Mouse (Mus musculus) olfactory bulb, adult 2 months (tissue): ENCODE measurements around the gene Gse1. TPM values are rescaled to one million over a fixed set of nuclear protein-coding genes. Genes with fewer than 3 reads are reported as not detected.

Experiments used
- H3K27ac ChIP-seq: fragments of 200-500 bp; 2 replicates; pipeline ENCODE4 v1.5.1; 2012; ENCODE audit warnings: low read depth, low read length; ENCODE audit not compliant: insufficient read depth
- H3K4me1 ChIP-seq: fragments of 200-500 bp; 2 replicates; pipeline ENCODE4 v1.6.1; 2012; ENCODE audit warnings: low read length; ENCODE audit not compliant: control insufficient read depth, insufficient read depth
- H3K4me3 ChIP-seq: fragments of 200-500 bp; 2 replicates; pipeline ENCODE4 v1.5.1; 2012; ENCODE audit warnings: mild to moderate bottlenecking, low read depth, low read length, moderate library complexity; ENCODE audit not compliant: insufficient read depth
- CTCF ChIP-seq: fragments of 200-500 bp; IDR thresholded peaks from 2 replicates; pipeline ENCODE4 v1.5.1; 2012; ENCODE audit warnings: low read depth, mild to moderate bottlenecking, low read length, moderate library complexity; ENCODE audit not compliant: insufficient read depth
- POLR2A ChIP-seq: fragments of 200-500 bp; IDR thresholded peaks from 2 replicates; pipeline ENCODE4 v1.6.1; 2012; ENCODE audit warnings: mild to moderate bottlenecking, low read depth, low read length, moderate library complexity; ENCODE audit not compliant: insufficient read depth
- WGBS: fragments of 180-500 bp; shearing (Covaris S2); methylation state at CpG from one replicate; pipeline ENCODE4 v1.1.7; 2018; 5-methylcytosine and 5-hydroxymethylcytosine counted together
- polyA plus RNA-seq: library from polyadenylated mRNA; stranded (reverse); fragments of >200 nt; gene quantifications from 2 replicates; pipeline ENCODE4 v1.2.4, GENCODE M21; 2012; ENCODE audit warnings: low replicate concordance; ENCODE audit not compliant: missing spikeins, insufficient read depth, insufficient read length

The Gse1 gene
- polyA plus RNA-seq, 1 experiment: 42.5 TPM

- Histone ChIP-seq H3K4me3 (no peak overlapping the region), H3K4me1 (peaks cover 87% of the 10 kb centered on the region), H3K27ac (peak overlapping the region; percentile 11; the same call in 1 of the 2 replicates)
- no peak for TF ChIP-seq CTCF
- no peak for TF ChIP-seq POLR2A
- 30% methylated on average over 4 of the region's 4 CpGs for WGBS
Observed at GRCm38 (mm10) chr8:120498349-120498831, 270.1 kb downstream of the Gse1 start.

- peaks cover 84% of the 10 kb centered on the region for H3K4me1 ChIP-seq
- H3K27ac ChIP-seq: peak overlapping the region; percentile 11; the same call in 1 of the 2 replicates
- whole genome bisulfite sequencing: 24% methylated on average over 9 of the region's 9 CpGs
- TF ChIP-seq POLR2A (no peak), CTCF (no peak)
- no peak overlapping the region for H3K4me3 ChIP-seq
Observed at GRCm38 (mm10) chr8:120498926-120499605, 270.8 kb downstream of the Gse1 start.

- WGBS: 77% methylated on average over 8 of the region's 8 CpGs
- Histone ChIP-seq H3K4me1 (peaks cover 82% of the 10 kb centered on the region), H3K4me3 (no peak overlapping the region), H3K27ac (no peak overlapping the region)
- TF ChIP-seq CTCF (no peak), POLR2A (no peak)
Observed at GRCm38 (mm10) chr8:120500701-120501261, 272.5 kb downstream of the Gse1 start.

GRCm38 (mm10) chr8:120501426-120501825, 273.2 kb downstream of the Gse1 start:
- TF ChIP-seq CTCF: no peak
- no peak for TF ChIP-seq POLR2A
- Histone ChIP-seq H3K4me3 (no peak overlapping the region), H3K27ac (no peak overlapping the region), H3K4me1 (peaks cover 84% of the 10 kb centered on the region)
- WGBS: 93% methylated on average over 5 of the region's 5 CpGs

- no peak for TF ChIP-seq CTCF
- no peak for TF ChIP-seq POLR2A
- H3K4me1 ChIP-seq: peaks cover 83% of the 10 kb centered on the region
- WGBS: 71% methylated on average over 5 of the region's 5 CpGs
- H3K27ac ChIP-seq: no peak overlapping the region
- no peak overlapping the region for H3K4me3 ChIP-seq
Observed at GRCm38 (mm10) chr8:120502428-120502827, 274.2 kb downstream of the Gse1 start.

- H3K4me1 ChIP-seq: peaks cover 84% of the 10 kb centered on the region
Observed at GRCm38 (mm10) chr8:120504251-120505081, 276.2 kb downstream of the Gse1 start.

GRCm38 (mm10) chr8:120505082-120505511, 276.8 kb downstream of the Gse1 start:
- TF ChIP-seq POLR2A (no peak), CTCF (no peak)
- WGBS: 3% methylated on average over 19 of the region's 19 CpGs
- Histone ChIP-seq H3K4me3 (peak overlapping the region; percentile 32), H3K4me1 (peaks cover 85% of the 10 kb centered on the region), H3K27ac (peak overlapping the region; percentile 64)

More at GRCm38 (mm10) chr8:120504251-120505081, 276.2 kb downstream of the Gse1 start:
- Histone ChIP-seq H3K4me3 (peak overlapping the region; percentile 32), H3K27ac (peak overlapping the region; percentile 64)
- 10% methylated on average over 20 of the region's 20 CpGs for WGBS
- TF ChIP-seq POLR2A (no peak), CTCF (no peak)

- WGBS: 19% methylated on average over 23 of the region's 23 CpGs
- H3K4me1 ChIP-seq: peaks cover 84% of the 10 kb centered on the region
- no peak overlapping the region for H3K4me3 ChIP-seq
- H3K27ac ChIP-seq: peak overlapping the region; percentile 64
- TF ChIP-seq CTCF (no peak), POLR2A (no peak)
Observed at GRCm38 (mm10) chr8:120505619-120506310, 277.5 kb downstream of the Gse1 start.
